Mouse (Mus musculus) ovary, postnatal 36 days (tissue): ENCODE measurements around the gene Cdk2.
"Not testable (repeated sequence)": the region's sequence is repeated elsewhere in the genome, so short reads cannot be mapped to it uniquely, and the experiment has no call there.

Experiments
- DNase-seq: peaks from one replicate; pipeline ENCODE4 v3.0.0; 2022; ENCODE audit warnings: low spot score, mixed read lengths

Gene Cdk2

DNA sequence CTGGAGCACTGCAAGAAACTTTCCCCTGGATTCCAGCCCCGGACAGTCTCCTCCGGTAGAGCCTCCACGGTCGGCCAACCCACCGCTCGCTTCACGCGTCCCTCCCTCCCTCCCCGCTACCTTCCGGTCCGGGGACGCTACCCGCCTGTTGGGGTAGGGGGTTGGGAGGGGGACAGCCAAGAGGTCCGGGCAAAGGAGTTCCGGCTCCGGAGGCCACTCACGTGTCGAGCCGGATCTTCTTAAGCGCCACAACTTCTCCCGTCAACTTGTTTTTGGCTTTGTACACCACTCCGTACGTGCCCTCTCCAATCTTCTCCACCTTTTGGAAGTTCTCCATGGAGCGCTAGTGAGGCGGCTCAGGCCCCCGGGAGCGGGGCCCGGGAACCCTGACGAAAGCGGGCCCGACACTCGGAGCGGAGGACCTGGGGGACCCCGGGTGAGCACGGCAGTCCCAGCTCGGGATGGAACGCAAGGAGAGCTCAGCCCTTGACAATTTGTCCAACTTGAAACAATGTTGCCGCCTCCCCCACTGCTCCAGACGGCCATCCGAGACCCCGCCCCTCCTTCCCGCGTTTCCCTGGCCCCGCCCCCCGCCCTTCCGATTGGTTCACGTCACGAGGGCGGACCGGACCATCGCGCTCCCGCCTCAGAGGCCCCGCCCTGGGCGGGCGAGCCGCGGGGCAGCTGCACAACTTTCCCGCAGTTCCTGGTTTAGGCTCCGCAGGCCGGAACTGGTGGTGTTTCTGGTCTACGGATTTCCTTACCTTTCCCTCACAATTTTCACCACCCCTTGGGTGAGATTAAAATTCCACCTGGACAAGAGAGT is at the start of gene Cdk2:
TSS of gene Cdk2 (minus strand) at position 541 of the 826 bp plus-strand sequence.
- DNase-seq = peak; percentile 94

DNA sequence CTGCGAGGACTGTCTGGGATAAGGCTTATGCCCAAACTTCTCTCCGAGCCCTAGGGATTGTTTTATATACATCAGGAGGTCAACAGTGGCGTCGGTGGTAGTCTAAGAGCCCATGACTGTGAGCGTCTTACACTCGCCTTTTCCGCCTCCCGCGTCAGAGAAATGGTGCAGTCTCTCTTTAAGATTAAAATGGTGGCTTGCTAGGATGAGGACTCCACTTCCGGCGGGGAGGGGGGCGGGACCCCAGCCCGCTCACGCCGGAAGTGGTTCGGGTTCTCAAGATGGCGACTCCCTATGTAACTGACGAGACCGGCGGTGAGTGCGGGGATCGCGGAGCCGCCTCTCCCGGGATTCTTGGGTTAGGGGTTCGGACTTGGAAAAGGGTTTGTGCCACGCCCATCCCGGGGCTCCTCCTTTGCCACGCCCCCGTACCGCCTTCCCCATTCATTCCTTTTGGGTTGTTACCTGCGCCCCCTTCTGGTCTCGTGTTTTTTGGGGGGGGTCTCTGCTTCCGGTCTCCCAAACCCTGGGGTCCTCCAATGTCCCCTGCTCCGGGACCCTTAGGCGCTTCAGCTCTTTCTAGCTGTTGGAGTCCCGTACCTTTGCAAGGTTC is 43.5 kb upstream of the Cdk2 start:
- peak; percentile 74 for DNase-seq

DNA sequence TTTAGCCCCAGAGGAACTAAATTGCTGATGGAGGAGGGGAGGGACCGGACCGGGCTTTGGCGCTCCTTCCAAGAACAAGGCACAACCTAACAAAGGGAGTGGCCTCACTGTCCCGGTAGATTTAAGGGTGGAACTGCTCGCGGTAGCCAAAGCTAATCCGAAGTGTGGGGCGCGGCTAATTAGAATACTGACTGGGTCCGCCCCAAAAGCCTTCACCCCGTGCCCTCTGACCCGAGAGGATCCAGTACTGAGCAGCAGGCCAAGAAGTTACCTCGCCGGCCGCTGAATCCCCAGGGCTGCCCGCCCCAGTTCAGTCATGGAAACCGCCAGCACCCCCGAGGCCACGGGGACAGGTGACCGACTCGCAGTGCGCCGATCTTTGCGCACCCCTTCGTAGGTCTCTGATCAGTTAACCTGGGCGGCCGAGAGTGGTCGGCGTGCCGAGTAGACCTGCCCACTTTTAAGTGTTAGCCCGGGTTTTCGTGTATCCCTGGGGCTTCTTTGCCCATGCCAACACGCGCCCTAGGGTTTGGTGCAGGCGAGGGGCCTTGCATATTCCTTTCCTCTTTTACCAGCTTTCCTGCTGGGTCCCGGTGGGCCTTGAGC is 42.9 kb upstream of the Cdk2 start, which contains the start of gene Pym1:
TSS of gene Pym1 (plus strand) at position 244 of the 606 bp plus-strand sequence.
- DNase-seq = peak; percentile 77

DNA sequence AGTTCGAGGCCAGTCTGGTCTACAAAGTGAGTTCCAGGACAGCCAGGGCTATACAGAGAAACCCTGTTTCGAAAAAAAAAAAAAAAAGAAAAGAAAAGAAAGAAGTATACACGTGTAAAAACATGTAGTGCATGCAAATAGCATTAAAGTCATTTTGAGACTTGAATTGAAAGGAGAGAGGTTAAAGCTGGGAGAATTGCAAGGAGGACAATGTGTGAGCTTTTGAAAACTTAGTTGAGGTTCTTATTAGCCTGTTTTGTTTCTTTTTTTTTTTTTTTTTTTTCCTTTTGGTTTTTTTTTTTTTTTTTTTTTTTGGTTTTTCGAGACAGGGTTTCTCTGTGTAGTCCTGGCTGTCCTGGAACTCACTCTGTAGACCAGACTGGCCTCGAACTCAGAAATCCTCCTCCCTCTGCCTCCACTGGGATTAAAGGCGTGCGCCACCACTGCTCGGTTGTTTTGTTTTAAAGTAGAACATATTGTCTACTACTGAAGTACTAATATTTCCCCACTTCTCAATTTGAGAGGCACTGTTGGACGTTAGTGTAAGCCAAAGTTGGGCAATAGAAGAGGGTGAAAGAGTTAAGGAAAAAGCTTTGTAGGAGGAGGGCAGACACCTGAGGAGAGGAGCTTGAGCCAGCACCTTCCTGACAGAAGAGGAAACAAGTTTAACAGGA is 42.3 kb upstream of the Cdk2 start:
- DNase-seq = no peak

DNA sequence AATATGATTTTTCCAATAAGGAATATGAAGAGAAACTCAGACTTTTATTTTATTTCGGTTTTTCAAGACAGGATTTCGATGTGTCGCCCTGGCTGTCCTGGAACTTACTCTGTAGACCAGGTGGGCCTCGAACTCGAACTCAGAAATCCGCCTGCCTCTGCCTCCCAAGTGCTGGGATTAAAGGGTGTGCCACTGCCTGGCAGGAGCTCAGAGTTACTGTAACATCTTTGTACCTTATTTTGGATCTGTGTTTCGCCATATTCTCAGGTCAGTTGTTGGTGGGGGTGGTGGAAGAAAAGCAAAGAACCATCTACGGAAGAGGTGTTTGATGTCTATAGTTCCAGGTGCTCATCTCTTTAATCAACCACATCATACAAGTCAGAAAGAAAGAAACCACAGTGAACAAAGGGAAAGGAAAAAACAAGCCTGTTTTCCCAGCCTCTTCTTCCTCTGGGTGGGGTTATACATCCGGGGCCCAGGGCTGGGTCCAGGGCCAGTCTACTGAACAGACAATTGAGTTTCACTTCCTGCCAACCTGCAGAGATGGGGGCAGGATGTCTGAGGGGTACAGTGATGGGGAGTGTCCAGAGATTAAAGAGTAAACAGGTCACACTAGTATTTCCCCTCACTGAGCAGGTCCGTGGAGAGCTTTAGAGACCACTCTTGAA is 41.2 kb upstream of the Cdk2 start:
- DNase-seq = no peak

DNA sequence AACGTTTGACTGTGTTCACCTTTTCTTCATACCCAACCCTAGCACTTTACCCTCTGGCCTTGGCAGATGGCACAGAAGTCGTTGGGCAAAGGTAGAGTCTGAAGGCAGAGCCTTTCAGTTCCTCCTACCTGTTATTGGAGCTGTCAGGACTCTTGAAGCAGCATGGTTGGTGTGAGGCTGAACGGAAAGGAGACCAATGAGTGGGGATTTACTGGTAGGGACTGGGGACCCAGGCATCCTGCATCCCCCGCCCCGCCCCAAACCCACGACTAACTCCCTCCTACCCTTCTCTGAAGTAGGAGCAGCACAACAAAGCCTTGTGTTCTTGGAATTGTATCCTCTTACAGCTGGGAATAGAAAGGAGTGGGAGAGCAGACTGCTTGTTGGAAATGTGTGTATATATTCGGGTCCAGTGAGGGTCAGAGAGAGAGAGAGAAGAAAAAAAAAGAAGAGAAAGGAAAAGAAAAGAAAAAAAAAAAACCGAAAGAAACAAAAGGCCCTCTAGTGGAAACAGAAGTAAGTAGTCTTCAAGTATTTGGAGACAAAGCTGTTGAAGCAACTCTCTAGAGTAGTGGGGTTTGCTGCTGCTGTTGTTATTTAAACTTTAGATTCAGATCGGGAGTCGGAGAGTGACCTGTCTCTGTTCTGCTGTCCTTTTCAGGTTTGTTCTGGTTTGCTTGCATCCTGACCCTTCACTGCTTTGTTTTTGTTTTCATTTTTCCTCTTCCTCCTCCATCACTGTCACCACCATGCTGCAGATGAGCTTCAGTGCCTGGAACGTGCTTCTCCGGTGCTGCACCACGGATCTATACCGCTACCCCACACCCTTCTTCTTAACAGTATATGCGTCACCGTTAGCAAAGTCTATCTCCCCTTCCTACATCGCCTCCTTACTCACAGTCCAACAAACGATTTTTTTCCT is 40.1 kb upstream of the Cdk2 start, which contains the start of gene Dgka:
TSS of gene Dgka (minus strand) at position 176 of the 922 bp plus-strand sequence.
- DNase-seq = no peak

DNA sequence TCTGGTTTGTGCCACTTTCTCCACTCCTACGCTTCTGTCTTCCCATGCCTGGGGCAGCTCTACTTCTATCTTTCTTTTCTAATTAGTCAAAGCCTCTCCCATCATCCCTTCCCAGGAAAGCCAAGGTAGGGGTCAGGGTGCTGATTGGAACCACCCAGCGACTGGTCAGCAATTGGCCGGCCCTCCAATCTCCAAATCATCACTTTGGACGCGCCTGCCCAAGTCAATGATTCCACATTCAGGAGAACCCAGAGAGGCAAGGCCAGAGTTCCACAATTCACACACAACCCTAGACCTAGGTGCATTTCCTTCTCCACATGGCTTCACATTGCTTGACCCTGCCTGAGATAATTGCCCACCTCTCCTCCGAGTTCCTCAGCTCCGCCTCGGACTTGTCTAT is 39.4 kb upstream of the Cdk2 start:
- DNase-seq = no peak

DNA sequence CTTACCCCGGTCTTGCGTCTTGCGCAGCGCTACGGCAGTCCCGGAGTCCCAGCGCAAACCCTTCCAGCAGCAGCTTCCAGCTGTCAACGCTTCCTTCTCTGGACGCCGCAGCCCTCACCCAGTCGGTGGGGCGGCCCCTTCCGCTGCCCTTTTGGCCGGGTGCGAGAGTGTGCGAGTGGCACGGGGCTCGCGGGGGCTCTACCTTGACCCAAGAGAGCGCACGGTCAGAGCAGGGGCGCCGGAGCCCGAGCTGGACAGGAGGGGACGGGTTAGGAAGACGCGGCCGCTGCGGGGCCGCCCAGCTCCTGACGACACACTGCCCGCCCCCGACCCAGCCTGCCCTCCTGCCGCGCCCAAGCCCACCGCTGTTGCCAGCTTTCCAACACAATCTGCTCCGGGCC is 39.0 kb upstream of the Cdk2 start:
- peak; percentile 59 for DNase-seq

DNA sequence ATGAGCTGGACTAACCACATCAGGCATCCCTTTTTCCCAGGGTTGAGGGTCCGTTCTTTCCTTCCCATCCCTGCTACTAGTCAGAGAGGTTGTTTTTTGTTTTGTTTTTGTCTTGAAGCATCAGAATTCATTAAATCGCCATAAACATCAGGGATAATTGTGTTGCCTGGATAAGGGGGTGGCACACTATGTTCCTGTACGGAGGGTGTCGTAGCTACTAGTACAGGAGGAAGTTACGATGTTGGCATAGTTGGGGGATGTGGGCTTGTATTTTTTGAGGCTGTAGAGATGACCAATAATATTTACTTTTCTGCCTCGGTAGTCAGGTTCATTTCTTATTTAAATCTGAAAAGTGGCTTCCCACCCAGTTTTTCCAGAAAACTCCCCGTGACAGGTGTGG is 38.4 kb upstream of the Cdk2 start:
- no peak for DNase-seq

DNA sequence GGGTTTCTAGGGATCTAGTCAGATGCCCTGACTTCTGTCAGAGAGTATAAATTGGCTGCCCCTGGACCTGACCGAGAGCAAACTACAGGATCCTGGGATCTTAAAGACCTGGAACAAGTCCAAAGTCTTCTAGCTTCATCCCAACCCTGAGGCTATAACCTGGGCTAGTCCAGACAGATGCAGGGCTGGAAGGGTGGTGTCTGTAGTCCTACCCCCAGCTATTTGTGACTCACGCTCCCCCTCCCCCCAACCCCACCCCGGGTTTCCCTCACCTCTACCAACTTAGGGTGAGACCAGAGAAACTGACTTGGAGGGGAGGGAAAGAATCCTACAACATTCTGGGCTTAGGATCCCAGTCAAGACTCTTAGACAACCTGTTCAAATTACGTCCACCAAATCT is 37.8 kb upstream of the Cdk2 start:
- DNase-seq = no peak

DNA sequence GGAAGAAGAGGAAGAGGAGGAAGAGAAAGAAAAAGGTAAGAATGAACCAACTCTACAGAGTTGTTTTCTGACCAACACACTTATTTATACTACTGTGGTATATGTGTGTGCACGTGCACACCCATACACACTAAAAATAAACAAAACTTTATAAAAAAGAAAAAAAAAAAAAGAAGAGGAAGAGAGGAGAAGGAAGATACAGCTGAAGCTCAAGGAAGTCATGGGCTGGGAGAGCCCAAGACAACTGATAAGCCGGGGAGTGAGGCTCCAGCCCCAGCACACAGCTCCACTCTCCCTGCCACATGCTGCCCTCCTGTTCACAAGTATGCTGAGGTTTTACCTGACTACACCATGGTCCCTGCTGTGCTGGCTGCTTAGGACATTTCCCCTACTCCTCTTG is 35.5 kb upstream of the Cdk2 start:
- no peak for DNase-seq

DNA sequence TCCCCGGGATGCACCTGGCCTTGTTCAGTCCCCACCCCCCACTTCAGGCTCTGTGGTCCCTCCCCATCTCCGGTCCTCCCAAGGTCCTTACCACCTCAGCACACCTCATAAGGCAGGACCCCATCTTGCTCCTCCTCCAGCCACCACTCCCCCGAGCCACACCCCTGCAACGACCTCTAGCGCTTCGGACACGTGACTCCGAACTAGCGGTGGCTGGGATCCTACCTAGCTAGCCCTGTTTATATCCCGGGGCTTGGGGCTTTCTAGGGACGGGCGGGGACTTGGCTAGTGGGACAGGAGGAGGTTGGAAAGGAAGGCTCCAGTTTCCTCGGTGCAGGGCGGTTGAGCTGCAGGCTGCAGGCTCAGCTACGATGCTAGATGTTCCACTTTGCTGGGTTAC is 32.6 kb upstream of the Cdk2 start:
- no peak for DNase-seq

DNA sequence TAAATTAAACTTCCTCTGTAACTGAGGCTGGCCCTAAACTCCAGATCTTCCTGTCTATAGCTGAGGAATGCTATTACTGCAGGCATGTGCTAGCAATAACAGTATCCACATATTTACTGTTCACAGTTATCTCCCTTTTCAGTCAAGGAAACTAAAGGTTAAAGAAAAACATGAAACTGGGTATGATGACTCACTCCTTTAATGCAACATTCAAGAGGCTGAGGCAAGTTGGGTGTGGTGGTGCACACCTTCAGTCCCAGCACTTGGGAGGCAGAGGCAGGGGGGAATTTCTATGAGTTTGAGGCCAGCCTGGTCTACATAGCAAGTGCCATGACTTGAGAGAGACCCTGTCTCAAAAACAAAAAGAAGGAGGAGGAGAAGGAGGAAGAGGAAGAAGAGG is 27.2 kb upstream of the Cdk2 start:
- no peak for DNase-seq

DNA sequence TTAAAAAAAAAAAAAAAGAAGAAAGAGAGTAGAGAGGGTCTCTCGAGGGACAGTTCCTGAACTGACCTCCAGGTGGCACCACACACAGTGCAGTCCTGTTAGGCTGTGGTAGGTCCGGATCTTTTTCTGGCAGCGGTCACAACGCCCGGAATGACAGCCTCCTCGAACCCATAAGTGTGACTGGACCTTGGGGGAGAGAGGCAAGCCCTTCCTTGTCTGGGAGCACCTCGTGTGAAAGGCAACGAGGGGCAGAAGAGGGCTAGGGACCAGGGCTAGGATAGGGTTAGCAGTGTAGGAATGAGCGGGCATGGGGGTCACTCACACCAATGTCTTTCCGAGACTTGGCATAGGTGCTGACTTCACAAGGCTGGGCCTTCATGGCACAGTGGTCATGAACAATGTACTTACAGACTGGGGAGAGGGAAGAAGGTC is 26.2 kb upstream of the Cdk2 start:
- peak; percentile 71 for DNase-seq

DNA sequence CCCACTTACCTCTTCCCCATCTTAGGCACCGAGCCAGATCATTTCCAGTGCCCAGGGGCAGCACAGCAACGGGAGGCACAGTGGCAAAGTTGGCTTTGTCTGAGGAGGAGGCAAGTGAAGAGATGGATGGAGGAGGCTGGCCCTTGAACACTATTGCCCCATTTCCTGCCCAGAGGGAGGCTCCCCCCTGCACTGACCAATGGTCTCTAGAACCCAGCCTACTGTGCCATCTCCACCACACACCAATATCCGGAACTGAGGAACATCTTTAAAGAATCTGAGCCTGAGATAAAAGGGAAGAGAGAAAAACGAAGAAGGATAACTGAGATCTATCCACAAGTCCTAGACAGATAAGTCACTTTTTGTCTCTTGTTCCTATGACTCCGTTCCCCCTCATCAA is 23.2 kb upstream of the Cdk2 start:
- no peak for DNase-seq

DNA sequence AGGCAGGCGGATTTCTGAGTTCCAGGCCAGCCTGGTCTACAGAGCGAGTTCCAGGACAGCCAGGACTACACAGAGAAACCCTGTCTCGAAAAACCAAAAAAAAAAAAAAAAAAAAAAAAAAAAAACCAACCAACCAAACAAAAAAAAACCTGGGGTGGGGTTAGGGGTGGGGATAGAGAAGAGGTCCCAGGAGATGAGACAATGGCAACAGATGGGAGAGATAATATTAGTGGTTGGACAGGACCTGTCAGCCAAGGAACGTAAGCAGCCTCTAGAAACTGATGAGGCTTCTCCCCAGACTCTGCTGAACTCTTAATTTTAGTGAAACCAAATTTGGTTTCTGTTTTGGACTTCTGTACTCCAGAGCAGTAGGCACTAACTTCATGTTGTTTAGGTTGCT is 20.6 kb upstream of the Cdk2 start:
- DNase-seq = not testable (repeated sequence)

DNA sequence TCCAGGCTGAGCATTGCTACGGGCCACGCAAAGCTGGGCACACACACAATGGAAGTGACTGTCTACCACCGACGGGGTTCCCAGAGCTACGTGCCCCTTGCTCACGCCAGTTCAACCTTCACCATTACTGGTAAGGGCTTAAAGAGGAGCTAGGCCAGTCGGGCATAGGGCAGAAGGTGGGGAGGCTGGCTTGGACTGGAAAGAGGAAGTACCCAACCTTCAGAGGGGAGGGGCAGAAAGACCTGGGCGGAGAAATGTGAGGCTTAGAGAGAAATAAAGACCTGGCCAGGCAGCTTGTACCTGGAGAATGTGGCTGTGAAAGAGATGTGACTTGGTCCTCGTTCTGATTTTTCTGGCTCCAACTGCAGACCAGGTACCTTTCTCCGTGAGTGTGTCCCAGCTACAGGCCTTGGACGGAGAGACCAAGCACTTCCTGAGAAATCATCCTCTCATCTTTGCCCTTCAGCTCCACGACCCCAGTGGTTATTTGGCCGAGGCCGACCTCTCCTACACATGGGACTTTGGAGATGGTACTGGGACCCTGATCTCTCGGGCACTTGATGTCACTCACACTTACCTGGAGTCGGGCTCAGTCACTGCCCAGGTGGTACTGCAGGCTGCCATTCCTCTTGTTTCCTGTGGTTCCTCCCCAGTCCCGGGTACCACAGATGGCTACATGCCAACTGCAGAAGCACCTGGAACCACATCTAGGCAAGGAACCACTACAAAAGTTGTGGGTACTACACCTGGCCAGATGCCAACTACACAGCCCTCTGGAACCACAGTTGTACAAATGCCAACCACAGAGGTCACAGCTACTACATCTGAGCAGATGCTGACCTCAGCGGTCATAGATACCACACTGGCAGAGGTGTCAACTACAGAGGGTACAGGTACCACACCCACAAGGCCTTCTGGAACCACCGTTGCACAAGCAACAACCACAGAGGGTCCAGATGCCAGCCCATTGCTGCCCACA is 11.0 kb upstream of the Cdk2 start:
- DNase-seq = no peak

DNA sequence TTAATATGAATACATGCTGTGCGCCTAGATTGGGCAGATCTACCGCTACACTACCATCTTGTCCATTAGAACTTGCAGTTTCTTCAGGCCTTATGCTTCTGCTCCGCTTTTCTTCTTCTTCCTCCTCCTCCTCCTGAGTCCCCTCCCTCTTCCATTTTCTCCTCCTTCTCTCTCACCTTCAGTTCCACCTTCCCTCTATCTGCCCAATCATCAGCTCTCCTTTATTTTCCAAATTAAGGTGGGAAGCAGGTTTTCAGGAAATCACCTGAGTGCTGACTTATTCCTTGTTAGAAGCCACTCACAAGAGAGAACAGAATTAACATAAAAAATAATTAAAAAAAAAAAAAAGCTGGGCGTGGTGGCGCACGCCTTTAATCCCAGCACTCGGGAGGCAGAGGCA is 6.5 kb upstream of the Cdk2 start:
- DNase-seq = not testable (repeated sequence)

DNA sequence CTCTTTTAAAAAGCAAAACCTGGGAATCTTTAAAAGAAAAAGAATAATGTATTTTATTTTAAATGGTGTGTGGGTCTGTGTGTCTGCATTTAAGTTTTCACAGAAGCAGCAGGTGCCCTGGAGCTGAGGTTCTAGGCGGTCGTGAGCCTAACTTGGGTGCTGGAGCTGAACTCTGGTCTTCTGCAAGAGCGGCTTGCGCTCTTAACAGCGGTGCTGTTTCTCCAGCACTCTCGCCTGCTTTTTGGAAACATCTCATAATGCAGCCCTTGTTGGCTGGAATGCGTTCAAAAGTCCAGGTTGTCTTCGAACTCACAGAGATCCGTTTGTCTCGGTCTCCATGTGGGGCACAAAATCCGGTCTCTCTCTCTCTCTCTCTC is 474 bp upstream of the Cdk2 start:
- peak; percentile 19 for DNase-seq

DNA sequence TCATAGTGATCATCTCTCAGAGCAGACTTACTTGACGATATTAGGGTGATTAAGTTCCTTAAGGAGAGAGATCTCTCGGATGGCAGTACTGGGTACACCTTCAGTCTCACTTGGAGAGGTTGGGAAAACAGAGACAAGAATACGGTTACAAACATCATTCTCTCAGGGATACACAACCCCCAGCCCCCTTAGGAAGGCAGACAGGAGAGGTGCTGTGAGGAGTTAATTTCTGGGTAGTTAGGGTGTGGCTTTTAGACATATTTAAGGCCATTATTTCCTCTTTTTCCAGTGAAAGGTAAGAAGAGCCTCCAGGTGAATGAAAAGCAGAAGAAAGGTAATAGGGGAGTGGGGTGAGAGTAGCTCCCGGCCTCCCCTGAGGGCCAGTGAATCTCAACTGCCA is 936 bp downstream of the Cdk2 start, which contains the start of gene Pmel:
TSS of gene Pmel (plus strand) at position 301 of the 400 bp plus-strand sequence.
- DNase-seq = no peak
